ENCODE assay signal across 26 mouse cellular contexts in genomic region chr6:52790316-52790715, GRCm38 (mm10).
DNase-seq lines count a peak whose midpoint lies in the region; ATAC-seq and TF ChIP-seq lines count a peak whose summit lies in the region.
"Had no signal": no experiment of that assay in that cellular context is flagged by ENCODE, and none has a peak within 500 bp of the region (broad histone marks: within the 10 kb centered on the region; RNA-seq: fewer than 3 reads in every experiment).

No protein-coding gene starts in this region.

- no peak for TF ChIP-seq CTCF in lung, postnatal 0 days (IDR thresholded peaks at IDR 0.05)

- DNase-seq in adrenal gland, postnatal 10 days: peak; percentile 23
- DNase-seq in adrenal gland, postnatal 25 days: no peak
- DNase-seq in lung, postnatal 10 days: peak; percentile 7
- no peak for DNase-seq in lung, postnatal 0 days (ENCODE audit: low spot score)
- DNase-seq in adrenal gland, postnatal 36 days: peak; percentile 13 to 40
- DNase-seq in layer of hippocampus, postnatal 14 days (ENCODE audit: low spot score in 2 of 2): no peak
- DNase-seq: cerebellum, adult 8-10 months; cerebellum, postnatal 25 days; gastrocnemius, adult 2 months; gastrocnemius, postnatal 36 days; heart, adult 18-20 months; kidney, postnatal 14 days; layer of hippocampus, adult 9-11 months; lung, adult 2 months had no signal

- TF ChIP-seq EP300 in lung, postnatal 0 days (IDR thresholded peaks at IDR 0.05): no peak

- no peaks in the 10 kb centered on the region for H3K36me3 ChIP-seq in lung, postnatal 0 days (ENCODE audit: insufficient read depth, low read length)
- H3K36me3 ChIP-seq in limb, embryonic 13.5 days: peaks cover under 1% of the 10 kb centered on the region; the same call in 1 of the 2 replicates
- H3K36me3 ChIP-seq: embryonic facial prominence, embryonic 10.5 days; embryonic facial prominence, embryonic 15.5 days; heart, embryonic 12.5 days; limb, embryonic 15.5 days; midbrain, embryonic 10.5 days; neural tube, embryonic 12.5 days had no signal

- H3K9ac ChIP-seq in lung, postnatal 0 days (replicated peaks; ENCODE audit: low read depth): no peak overlapping the region
- H3K9ac ChIP-seq in limb, embryonic 13.5 days: no peak overlapping the region
- H3K9ac ChIP-seq: embryonic facial prominence, embryonic 15.5 days; heart, embryonic 12.5 days; hindbrain, embryonic 14.5 days; limb, embryonic 15.5 days; liver, embryonic 14.5 days; neural tube, embryonic 12.5 days had no signal

- no peak for ATAC-seq in lung, postnatal 0 days
- ATAC-seq in limb, embryonic 13.5 days (ENCODE audit: low FRiP score, low read depth): no peak
- no peak for ATAC-seq in activated CD4-positive, CD25-positive, alpha-beta regulatory T cell, adult 4 months
- ATAC-seq: forebrain, embryonic 16.5 days had no signal

- 0 out of 2 replicates have a peak, but pooled peaks cover 10% of the 10 kb centered on the region for H3K4me1 ChIP-seq in lung, postnatal 0 days (ENCODE audit: insufficient read depth, low read depth, low read length)
- peaks cover 39% of the 10 kb centered on the region for H3K4me1 ChIP-seq in limb, embryonic 13.5 days
- H3K4me1 ChIP-seq: midbrain, embryonic 10.5 days had no signal

- H3K4me2 ChIP-seq in lung, postnatal 0 days (replicated peaks; ENCODE audit: low read depth, low read length): no peak overlapping the region
- H3K4me2 ChIP-seq in limb, embryonic 13.5 days (replicated peaks): 0 out of 2 replicates have a peak overlapping the region, but pooled peaks have one; percentile 25
- H3K4me2 ChIP-seq: embryonic facial prominence, embryonic 15.5 days; heart, embryonic 12.5 days; hindbrain, embryonic 14.5 days; limb, embryonic 15.5 days; neural tube, embryonic 12.5 days had no signal

- no peak overlapping the region for H3K27ac ChIP-seq in lung, postnatal 0 days (ENCODE audit: low read length)
- H3K27ac ChIP-seq in limb, embryonic 13.5 days: peak overlapping the region; percentile 44; the same call in 1 of the 2 replicates
- H3K27ac ChIP-seq: embryonic facial prominence, embryonic 10.5 days; embryonic facial prominence, embryonic 15.5 days; gastrocnemius, adult 2 months; hindbrain, embryonic 14.5 days; limb, embryonic 15.5 days; liver, embryonic 14.5 days; midbrain, embryonic 10.5 days; neural tube, embryonic 12.5 days had no signal

- 57% methylated on average over 10 of the region's 10 CpGs for WGBS in lung, postnatal 0 days
- 36% methylated on average over 10 of the region's 10 CpGs for WGBS in limb, embryonic 13.5 days

- H3K9me3 ChIP-seq in lung, postnatal 0 days (ENCODE audit: low read length): no peaks in the 10 kb centered on the region
- H3K9me3 ChIP-seq in limb, embryonic 13.5 days: no peaks in the 10 kb centered on the region
- H3K9me3 ChIP-seq: embryonic facial prominence, embryonic 10.5 days; embryonic facial prominence, embryonic 15.5 days; heart, embryonic 12.5 days; limb, embryonic 15.5 days; midbrain, embryonic 10.5 days; neural tube, embryonic 12.5 days had no signal

- H3K4me3 ChIP-seq in lung, postnatal 0 days (ENCODE audit: low read depth, low read length): no peak overlapping the region
- H3K4me3 ChIP-seq in limb, embryonic 13.5 days: no peak overlapping the region
- H3K4me3 ChIP-seq: embryonic facial prominence, embryonic 10.5 days; embryonic facial prominence, embryonic 15.5 days; gastrocnemius, adult 2 months; heart, embryonic 12.5 days; limb, embryonic 15.5 days; midbrain, embryonic 10.5 days; myocyte; neural tube, embryonic 12.5 days had no signal

- H3K27me3 ChIP-seq in lung, postnatal 0 days (replicated peaks; ENCODE audit: insufficient read depth, low read length): no peaks in the 10 kb centered on the region
- peaks cover 10% of the 10 kb centered on the region for H3K27me3 ChIP-seq in limb, embryonic 13.5 days
- H3K27me3 ChIP-seq: embryonic facial prominence, embryonic 15.5 days; heart, embryonic 12.5 days; limb, embryonic 15.5 days; neural tube, embryonic 12.5 days had no signal

Comparison
In these comparisons a context has a peak if more than half of its experiments do, and no peak if none do; other contexts are left out.
1. DNase-seq: peak in adrenal gland, postnatal 10 days (single experiment), lung, postnatal 10 days (single experiment) and adrenal gland, postnatal 36 days (2 of 2); none in adrenal gland, postnatal 25 days (single experiment), lung, postnatal 0 days (single experiment) and layer of hippocampus, postnatal 14 days (0 of 2).